Mouse (Mus musculus) ES-E14 (cell line): ENCODE results near the gene Zdhhc14. TPM values are rescaled to one million over a fixed set of nuclear protein-coding genes. Genes with fewer than 3 reads are reported as not detected.
"Not testable (repeated sequence)": the region's sequence is repeated elsewhere in the genome, so short reads cannot be mapped to it uniquely, and the experiment has no call there.

Experiments used
- DNase-seq: peaks from one replicate; pipeline ENCODE4 v3.0.0-alpha.2; 2013; ENCODE audit warnings: low read depth, low spot score
- H3K27ac ChIP-seq: 2 replicates; pipeline ENCODE4 v1.5.1; 2012; ENCODE audit warnings: low read depth, mild to moderate bottlenecking, low read length, moderate library complexity, mixed read lengths; ENCODE audit not compliant: poor library complexity, insufficient read depth, severe bottlenecking
- H3K36me3 ChIP-seq: 2 replicates; pipeline ENCODE4 v1.6.1; 2012; ENCODE audit warnings: mild to moderate bottlenecking, low read length, moderate library complexity, mixed read lengths; ENCODE audit not compliant: control insufficient read depth, poor library complexity, insufficient read depth, severe bottlenecking
- H3K4me1 ChIP-seq, 2 experiments: fragments of 150-350 bp in 1 of 2; sonication (generic) in 1 of 2; 2 replicates each; pipeline ENCODE4 v1.6.1; 2012; ENCODE audit warnings: low read length in 2 of 2, mild to moderate bottlenecking in 1 of 2, mixed read lengths in 1 of 2; ENCODE audit not compliant: control insufficient read depth in 2 of 2, insufficient read depth in 2 of 2, poor library complexity in 1 of 2
- H3K4me3 ChIP-seq, 2 experiments: fragments of 150-350 bp in 1 of 2; sonication (generic) in 1 of 2; 2 replicates each; pipeline ENCODE4 v1.5.1; 2012; ENCODE audit warnings: low read length in 2 of 2, low read depth in 1 of 2, mild to moderate bottlenecking in 1 of 2, mixed read lengths in 1 of 2; ENCODE audit not compliant: insufficient read depth in 1 of 2, poor library complexity in 1 of 2, severe bottlenecking in 1 of 2
- H3K9ac ChIP-seq: 2 replicates; pipeline ENCODE4 v1.6.1; 2012; ENCODE audit warnings: low read depth, mild to moderate bottlenecking, low read length, mixed read lengths; ENCODE audit not compliant: poor library complexity, insufficient read depth, severe bottlenecking
- H3K9me3 ChIP-seq: fragments of 150-350 bp; sonication (generic); 2 replicates; pipeline ENCODE4 v1.6.1; 2012; ENCODE audit warnings: low read depth, mild to moderate bottlenecking, low read length; ENCODE audit not compliant: control insufficient read depth, insufficient read depth
- CHD2 ChIP-seq: IDR thresholded peaks from 2 replicates; pipeline ENCODE4 v1.6.1; 2014; ENCODE audit warnings: mild to moderate bottlenecking, low read depth, low read length, inconsistent platforms
- HCFC1 ChIP-seq: IDR thresholded peaks from 2 replicates; pipeline ENCODE4 v1.6.1; 2012; ENCODE audit warnings: low read length, inconsistent platforms, borderline replicate concordance; ENCODE audit not compliant: insufficient read depth
- MAFK ChIP-seq: IDR thresholded peaks from 2 replicates; pipeline ENCODE4 v1.6.1; 2014; ENCODE audit warnings: mild to moderate bottlenecking, low read depth, low read length, inconsistent platforms; ENCODE audit not compliant: insufficient read depth
- ZC3H11A ChIP-seq: IDR thresholded peaks from 2 replicates; pipeline ENCODE4 v1.6.1; 2012; ENCODE audit warnings: low read depth, mild to moderate bottlenecking, inconsistent platforms, low read length, borderline replicate concordance
- ZNF384 ChIP-seq: IDR thresholded peaks from 2 replicates; pipeline ENCODE4 v1.6.1; 2012; ENCODE audit warnings: low read depth, low read length, inconsistent platforms
- in situ Hi-C, 2 experiments: fragments of 600-800 bp; cut with MboI; formaldehyde crosslinking; loops; one replicate each; pipeline ENCODE4 v1.15.1; 2025; ENCODE audit warnings: low sequenced_read_pairs in 2 of 2, inconsistent platforms in 1 of 2; ENCODE audit not compliant: unreplicated experiment in 2 of 2
- total RNA-seq: library from RNA; depleted of rRNA; stranded (reverse); fragments of 300-350 nt; gene quantifications from 2 replicates; pipeline ENCODE4 v1.2.3, GENCODE M21; 2012

Zdhhc14 gene
- total RNA-seq, 1 experiment = 0.76 TPM

DNA sequence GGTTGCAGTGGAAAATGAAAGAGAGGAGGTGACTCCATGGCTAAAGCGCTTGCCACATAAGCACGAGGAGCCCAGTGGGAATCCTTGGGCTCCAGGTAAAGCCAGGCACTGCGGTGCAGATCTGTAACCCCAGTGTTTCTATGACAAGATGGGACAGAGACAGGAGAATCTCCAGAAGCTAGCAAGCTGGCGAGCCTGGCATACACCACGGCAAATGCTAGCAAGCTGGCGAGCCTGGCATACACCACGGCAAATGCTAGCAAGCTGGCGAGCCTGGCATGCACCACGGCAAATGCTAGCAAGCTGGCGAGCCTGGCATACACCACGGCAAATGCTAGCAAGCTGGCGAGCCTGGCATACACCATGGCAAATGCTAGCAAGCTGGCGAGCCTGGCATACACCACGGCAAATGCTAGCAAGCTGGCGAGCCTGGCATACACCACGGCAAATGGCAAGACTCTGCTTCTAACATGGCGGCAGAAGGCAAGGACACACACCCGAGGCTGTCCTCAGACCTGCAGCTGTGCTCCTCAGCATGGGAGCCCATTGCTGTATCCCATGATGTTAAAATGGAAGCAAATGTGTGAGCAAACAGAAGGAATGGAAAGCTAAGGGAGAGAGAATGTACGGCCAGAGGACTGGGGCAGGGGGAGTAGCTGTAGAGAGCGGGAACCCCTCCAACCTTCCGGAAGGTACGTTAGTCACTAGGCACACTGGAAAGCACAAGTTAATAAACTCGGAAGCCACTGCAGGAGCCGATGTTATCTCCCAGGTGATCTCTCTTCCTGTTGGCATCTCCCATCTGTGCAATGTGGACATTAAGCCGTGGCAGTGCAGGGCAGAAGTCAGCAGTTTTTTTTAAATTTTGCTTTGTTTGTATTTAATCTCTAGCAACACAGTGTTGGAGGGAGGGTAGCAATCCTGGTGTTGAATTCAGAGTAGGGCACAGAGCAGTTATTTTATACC lies 129.6 kb downstream of the Zdhhc14 start:
- DNase-seq = no peak
- TF ChIP-seq ZC3H11A (no peak), MAFK (no peak), HCFC1 (no peak), CHD2 (no peak), ZNF384 (no peak)
- in situ Hi-C loops = no loop called here
- no peak overlapping the region for H3K27ac ChIP-seq
- H3K36me3 ChIP-seq = no peaks in the 10 kb centered on the region
- no peak overlapping the region for H3K9ac ChIP-seq
- H3K4me1 ChIP-seq = peaks cover 5 to 11% of the 10 kb centered on the region in 2 experiments
- H3K4me3 ChIP-seq = no peak overlapping the region
- no peaks in the 10 kb centered on the region for H3K9me3 ChIP-seq

DNA sequence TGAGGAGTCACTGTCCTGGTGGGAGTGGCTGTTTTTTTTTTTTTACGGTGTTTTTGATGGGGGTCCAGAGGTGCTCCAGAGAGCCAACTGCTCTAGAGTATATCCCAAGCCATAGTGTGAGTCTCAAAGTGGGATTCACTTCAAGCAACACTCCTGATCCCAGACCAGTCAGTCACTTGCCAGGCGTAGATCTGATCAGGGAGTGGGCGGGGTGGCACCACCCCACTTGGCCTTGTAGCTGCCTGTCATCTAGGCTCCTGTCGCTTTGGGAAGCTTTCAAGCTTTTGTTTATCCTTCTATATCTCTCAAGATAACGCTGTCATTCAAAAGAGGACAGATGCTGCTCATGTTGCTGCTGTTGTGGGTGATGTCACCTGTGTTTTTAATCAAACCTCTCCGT lies 130.4 kb downstream of the Zdhhc14 start:
- Histone ChIP-seq H3K9me3 (no peaks in the 10 kb centered on the region), H3K4me3 (no peak overlapping the region), H3K9ac (no peak overlapping the region), H3K4me1 (peaks cover 5 to 11% of the 10 kb centered on the region in 2 experiments), H3K36me3 (no peaks in the 10 kb centered on the region), H3K27ac (no peak overlapping the region)
- TF ChIP-seq ZC3H11A (no peak), ZNF384 (no peak), HCFC1 (no peak), MAFK (no peak), CHD2 (no peak)
- in situ Hi-C loops = no loop called here
- DNase-seq = no peak

DNA sequence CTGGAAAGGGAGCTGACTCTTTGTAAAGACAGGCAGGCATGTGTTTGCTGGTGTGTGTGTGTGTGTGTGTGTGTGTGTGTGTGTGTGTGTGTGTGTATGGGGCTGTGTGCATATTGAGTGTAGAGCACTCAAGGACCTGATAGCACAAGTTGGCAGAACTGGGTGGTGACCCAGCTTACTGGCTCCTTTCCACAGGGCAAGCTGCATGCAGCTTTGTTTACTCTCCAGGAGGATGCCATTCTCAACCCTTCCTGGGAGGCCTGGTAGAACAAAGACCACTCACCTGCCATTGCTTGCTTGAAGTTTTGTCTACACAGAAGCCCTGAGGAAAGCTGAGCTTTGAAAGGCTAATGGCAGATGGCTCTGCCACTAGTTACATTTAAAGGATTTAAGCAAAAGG lies 130.8 kb downstream of the Zdhhc14 start:
- TF ChIP-seq ZNF384 = no peak
- no peak for TF ChIP-seq MAFK
- no peak for TF ChIP-seq HCFC1
- TF ChIP-seq CHD2 = no peak
- no peak for TF ChIP-seq ZC3H11A
- Histone ChIP-seq H3K9ac (no peak overlapping the region), H3K4me3 (no peak overlapping the region), H3K27ac (no peak overlapping the region), H3K9me3 (no peaks in the 10 kb centered on the region), H3K4me1 (peaks cover 5 to 11% of the 10 kb centered on the region in 2 experiments), H3K36me3 (no peaks in the 10 kb centered on the region)
- in situ Hi-C loops = no loop called here
- DNase-seq = peak; percentile 30

DNA sequence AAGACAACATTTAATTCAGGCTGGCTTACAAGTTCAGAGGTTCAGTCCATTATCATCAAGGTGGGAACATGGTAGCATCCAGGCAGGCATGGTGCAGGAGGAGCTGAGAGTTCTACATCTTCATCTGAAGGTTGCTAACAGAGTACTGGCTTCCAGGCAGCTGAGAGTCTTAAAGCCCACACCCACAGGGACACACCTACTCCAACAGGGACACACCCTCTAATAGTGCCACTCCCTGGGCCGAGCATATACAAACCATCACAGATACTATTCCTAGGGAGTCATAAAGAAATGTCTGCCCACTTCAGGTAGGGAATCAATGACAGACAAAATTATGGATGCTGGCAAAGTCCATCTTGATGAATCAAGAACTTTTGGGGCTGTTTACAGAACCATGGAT lies 132.5 kb downstream of the Zdhhc14 start:
- H3K27ac ChIP-seq, H3K4me3 ChIP-seq, H3K9me3 ChIP-seq, H3K9ac ChIP-seq, in situ Hi-C loops, DNase-seq, H3K36me3 ChIP-seq: not testable (repeated sequence)
- peaks cover 5 to 11% of the 10 kb centered on the region in 2 experiments for H3K4me1 ChIP-seq

DNA sequence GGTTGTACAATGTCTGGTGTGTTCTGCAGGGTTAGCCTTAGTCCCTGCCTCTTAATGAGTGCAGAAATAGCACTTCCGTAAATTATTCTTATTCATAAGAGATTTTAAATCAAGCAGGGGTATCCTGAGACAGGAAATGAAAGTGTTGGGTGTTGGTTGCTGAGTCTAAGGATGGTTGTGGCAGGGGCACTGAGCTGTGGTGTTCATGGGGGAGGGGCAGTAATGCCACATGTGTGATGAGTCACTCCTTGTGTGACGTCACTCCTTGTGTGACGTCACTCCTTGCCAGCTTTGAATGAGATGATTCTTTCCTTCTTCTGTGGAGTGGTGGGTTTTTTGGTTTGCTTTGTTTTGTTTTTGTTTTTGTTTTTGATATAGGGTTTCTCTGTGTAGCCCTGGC lies 134.0 kb downstream of the Zdhhc14 start:
- DNase-seq = no peak
- Histone ChIP-seq H3K27ac (no peak overlapping the region), H3K9me3 (no peaks in the 10 kb centered on the region), H3K4me3 (no peak overlapping the region), H3K9ac (no peak overlapping the region), H3K4me1 (peaks cover 5 to 11% of the 10 kb centered on the region in 2 experiments), H3K36me3 (no peaks in the 10 kb centered on the region)
- TF ChIP-seq MAFK = no peak
- TF ChIP-seq CHD2 = no peak
- in situ Hi-C loops = no loop called here
